Mouse (Mus musculus): ENCODE data around the gene N4bp1. TPM values are rescaled to one million over a fixed set of nuclear protein-coding genes. Genes with fewer than 3 reads are reported as not detected.

The N4bp1 gene
- polyA plus RNA-seq, 1 experiment from 2014 or later: 9.3 TPM

DNA sequence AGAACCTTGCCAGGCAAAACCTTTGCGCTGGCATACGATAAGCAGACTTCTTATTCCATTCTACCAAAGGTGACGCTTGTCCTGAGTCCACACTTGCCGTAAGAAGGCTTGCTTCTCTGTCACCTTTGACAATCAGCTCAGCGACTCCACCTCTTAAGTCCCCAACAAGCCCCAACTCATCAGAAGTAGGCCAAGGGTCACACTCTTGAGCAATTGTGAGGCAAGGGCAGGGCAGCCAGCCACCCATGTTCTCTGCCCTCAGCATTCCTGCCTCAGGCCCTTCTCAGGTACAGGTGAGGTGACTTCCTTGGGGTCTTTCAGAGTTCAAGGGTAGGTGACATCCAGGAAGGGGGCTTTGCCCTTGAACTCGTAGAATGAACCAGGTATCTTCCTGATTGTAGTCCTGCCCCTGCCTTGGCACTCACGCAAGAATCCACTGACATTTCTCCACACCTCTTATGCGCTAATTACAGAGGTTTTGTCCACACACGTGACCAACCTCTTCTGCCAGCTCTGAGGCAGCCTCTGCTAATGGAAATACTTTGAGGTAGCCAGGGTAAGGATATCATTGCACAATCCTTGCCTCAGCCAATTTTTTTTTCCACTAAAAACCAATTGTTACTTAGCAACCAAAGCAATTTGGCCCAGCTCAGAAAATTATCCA lies 118.4 kb downstream of the N4bp1 start:
- Histone ChIP-seq H3K27me3 (no peaks in the 10 kb centered on the region), H3K4me1 (replicated peaks) (no peaks in the 10 kb centered on the region), H3K4me2 (no peak overlapping the region), H3K9me3 (no peaks in the 10 kb centered on the region), H3K36me3 (no peaks in the 10 kb centered on the region), H3K27ac (replicated peaks) (no peak overlapping the region), H3K9ac (no peak overlapping the region), H3K4me3 (no peak overlapping the region)
- 88% methylated on average over 9 of the region's 9 CpGs for WGBS
- no peak for ATAC-seq (ENCODE audit: low read depth)

DNA sequence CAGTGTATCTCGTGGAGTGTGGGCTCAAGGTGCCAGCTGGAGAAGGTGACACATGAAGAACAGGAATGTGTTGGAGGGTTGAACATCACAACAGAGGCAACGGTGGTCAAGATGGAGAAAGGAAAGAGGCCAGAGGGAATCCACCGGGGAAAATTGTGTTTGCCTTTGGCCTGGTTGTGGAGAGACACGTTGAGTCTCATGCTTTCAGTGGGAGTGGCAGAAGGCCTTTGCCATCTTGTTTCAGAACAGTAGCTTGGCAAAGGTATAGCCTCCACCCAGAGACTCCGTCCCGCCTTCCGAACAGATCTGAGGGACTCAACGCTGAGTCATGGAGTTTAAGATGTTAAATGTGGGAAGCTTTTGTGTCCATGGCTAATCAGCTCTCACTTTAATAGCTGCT lies 119.4 kb downstream of the N4bp1 start:
- ATAC-seq (ENCODE audit: low read depth): no peak
- H3K9ac ChIP-seq: no peak overlapping the region
- H3K4me1 ChIP-seq (replicated peaks): no peaks in the 10 kb centered on the region
- H3K36me3 ChIP-seq: no peaks in the 10 kb centered on the region
- H3K9me3 ChIP-seq: no peaks in the 10 kb centered on the region
- no peaks in the 10 kb centered on the region for H3K27me3 ChIP-seq
- no peak overlapping the region for H3K4me2 ChIP-seq
- H3K27ac ChIP-seq (replicated peaks): no peak overlapping the region
- no peak overlapping the region for H3K4me3 ChIP-seq
- 87% methylated on average over 8 of the region's 8 CpGs for WGBS

DNA sequence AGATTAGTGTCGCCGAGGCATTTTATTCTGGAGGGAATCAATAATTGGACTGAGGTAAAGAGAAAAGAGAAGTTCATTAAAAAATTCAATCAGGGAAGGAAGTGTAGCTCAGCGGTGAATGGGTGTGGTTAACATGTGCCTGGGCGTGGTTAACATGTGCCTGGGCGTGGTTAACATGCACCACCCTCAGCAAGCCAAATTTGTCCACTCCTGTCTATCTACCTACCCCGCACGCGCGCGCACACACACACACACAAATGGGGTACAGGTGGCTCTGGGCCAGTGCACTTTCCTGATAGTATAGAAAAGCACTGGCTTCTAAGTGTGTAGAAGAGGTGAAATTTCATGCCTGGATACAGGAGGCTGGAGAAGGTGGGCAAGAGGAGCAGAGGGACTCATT lies 119.9 kb downstream of the N4bp1 start:
- Histone ChIP-seq H3K4me3 (no peak overlapping the region), H3K4me1 (replicated peaks) (no peaks in the 10 kb centered on the region), H3K27ac (replicated peaks) (no peak overlapping the region)

DNA sequence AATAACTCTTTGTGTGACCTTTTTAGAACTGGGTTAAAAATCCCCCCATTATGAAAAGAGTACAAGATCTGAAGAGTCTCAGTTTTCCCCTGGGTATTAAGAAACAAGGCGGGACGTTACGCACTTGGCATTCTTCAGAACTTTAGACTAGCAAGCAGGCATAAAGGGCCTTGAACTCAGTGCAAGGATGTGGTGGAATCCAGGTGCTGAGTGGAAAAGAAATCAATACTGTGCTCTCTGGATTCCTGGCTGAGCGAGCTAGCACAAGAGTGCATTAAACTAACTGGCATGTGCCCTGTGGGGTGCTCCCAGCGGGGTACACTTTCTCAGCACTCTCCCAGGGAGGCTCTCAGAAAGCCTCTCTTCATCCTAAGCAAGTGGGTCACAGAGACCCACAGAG lies 122.3 kb downstream of the N4bp1 start:
- Histone ChIP-seq H3K9ac (no peak overlapping the region), H3K27me3 (no peaks in the 10 kb centered on the region), H3K9me3 (no peaks in the 10 kb centered on the region), H3K4me2 (no peak overlapping the region), H3K4me3 (no peak overlapping the region), H3K36me3 (no peaks in the 10 kb centered on the region), H3K27ac (replicated peaks) (no peak overlapping the region), H3K4me1 (replicated peaks) (no peaks in the 10 kb centered on the region)
- whole genome bisulfite sequencing: 57% methylated on average over 5 of the region's 5 CpGs
- no peak for ATAC-seq (ENCODE audit: low read depth)

More for the DNA sequence above, 119.9 kb downstream of the N4bp1 start:
- Histone ChIP-seq H3K9ac (no peak overlapping the region), H3K4me2 (no peak overlapping the region), H3K36me3 (no peaks in the 10 kb centered on the region), H3K9me3 (no peaks in the 10 kb centered on the region), H3K27me3 (no peaks in the 10 kb centered on the region)
- WGBS: 89% methylated on average over 10 of the region's 10 CpGs
- ATAC-seq (ENCODE audit: low read depth): no peak

DNA sequence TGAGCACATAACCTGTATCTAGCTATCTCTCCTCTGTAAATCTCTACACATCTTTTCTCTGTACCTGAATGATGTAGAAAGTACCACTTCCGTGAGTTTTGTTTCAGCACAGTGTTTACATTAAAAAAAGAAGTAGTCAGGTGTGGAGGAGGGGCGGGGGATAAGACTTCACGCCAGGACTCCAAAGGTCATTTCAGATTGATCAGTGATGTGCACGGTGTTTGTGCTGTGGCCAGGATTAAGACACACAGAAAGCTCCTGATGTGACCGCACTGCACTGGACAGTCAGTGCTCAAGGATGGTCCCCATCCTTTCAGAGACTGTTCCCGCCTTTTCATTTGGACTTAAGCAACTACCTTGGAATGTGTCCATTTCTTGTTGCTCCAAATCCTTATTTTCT lies 124.3 kb downstream of the N4bp1 start:
- H3K27me3 ChIP-seq: no peaks in the 10 kb centered on the region
- no peak overlapping the region for H3K4me3 ChIP-seq
- H3K4me2 ChIP-seq: no peak overlapping the region
- WGBS: 87% methylated on average over 6 of the region's 6 CpGs
- no peak overlapping the region for H3K27ac ChIP-seq (replicated peaks)
- H3K9ac ChIP-seq: no peak overlapping the region
- H3K36me3 ChIP-seq: no peaks in the 10 kb centered on the region
- peaks cover 10% of the 10 kb centered on the region for H3K4me1 ChIP-seq (replicated peaks)
- no peaks in the 10 kb centered on the region for H3K9me3 ChIP-seq
- ATAC-seq (ENCODE audit: low read depth): no peak

DNA sequence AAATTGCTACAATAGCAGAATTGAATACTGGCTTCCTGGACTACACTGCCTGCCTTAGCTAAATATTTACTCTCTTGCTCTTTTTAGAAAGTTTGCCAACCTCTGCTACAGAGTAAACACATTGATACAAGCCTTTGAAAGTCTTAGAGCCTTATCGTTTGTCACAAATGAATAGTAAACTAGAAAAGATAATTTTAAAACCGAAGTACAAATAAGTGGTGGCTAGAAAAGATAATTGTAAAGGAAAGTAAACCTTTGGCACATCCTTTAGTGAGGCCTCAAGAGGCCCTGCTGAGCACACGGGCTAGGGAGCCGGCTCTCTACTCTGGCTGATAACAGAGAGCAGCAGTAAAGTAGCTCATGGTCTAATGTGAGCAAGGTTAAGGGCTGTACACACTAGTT lies 126.0 kb downstream of the N4bp1 start:
- WGBS: 57% methylated on average over 4 of the region's 4 CpGs
- no peak for ATAC-seq (ENCODE audit: low read depth)

DNA sequence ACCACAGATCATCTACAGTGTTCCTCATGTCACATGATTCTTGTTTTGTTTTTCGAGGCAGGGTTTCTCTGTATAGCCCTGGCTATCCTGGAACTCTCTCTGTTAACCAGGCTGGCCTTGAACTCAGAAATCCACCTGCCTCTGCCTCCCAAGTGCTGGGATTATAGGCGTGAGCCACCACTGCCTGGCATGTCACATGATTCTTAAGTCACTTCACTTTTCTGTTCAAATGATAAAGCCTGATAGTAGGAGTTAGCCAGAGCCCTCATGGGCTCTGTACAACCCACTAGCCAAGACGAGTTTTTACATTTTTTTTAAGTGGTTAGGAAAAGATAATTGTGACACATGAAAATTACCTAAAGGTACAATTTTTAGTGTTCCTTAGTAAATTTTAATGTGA lies 126.4 kb downstream of the N4bp1 start:
- no peak overlapping the region for H3K9ac ChIP-seq
- 80% methylated on average over 3 of the region's 3 CpGs for WGBS

More for the DNA sequence above, 126.0 kb downstream of the N4bp1 start:
- Histone ChIP-seq H3K4me1 (replicated peaks) (peaks cover 10% of the 10 kb centered on the region), H3K9me3 (no peaks in the 10 kb centered on the region), H3K4me3 (no peak overlapping the region), H3K27ac (replicated peaks) (no peak overlapping the region), H3K27me3 (no peaks in the 10 kb centered on the region), H3K36me3 (no peaks in the 10 kb centered on the region), H3K4me2 (no peak overlapping the region), H3K9ac (no peak overlapping the region)

More for the DNA sequence above, 126.4 kb downstream of the N4bp1 start:
- H3K4me2 ChIP-seq: no peak overlapping the region
- ATAC-seq (ENCODE audit: low read depth): no peak
- H3K27ac ChIP-seq (replicated peaks): no peak overlapping the region
- no peaks in the 10 kb centered on the region for H3K9me3 ChIP-seq
- peaks cover 10% of the 10 kb centered on the region for H3K4me1 ChIP-seq (replicated peaks)
- no peaks in the 10 kb centered on the region for H3K27me3 ChIP-seq
- no peaks in the 10 kb centered on the region for H3K36me3 ChIP-seq
- no peak overlapping the region for H3K4me3 ChIP-seq

Other genes with a start within 250 kb of the N4bp1 start
- gene Gm10638, start 139.6 kb downstream of the N4bp1 start, polyA plus RNA-seq (2015; fragmentation: Nextera tagmentation; extraction: Ambion mirVana): 7.0 TPM in 2 replicates
- gene Siah1a, start 139.3 kb downstream of the N4bp1 start, polyA plus RNA-seq (2015; fragmentation: Nextera tagmentation; extraction: Ambion mirVana): 86.4 and 91.6 TPM in 2 replicates